Mouse (Mus musculus) brain, embryonic 14.5 days (tissue): Measurements from ENCODE around the gene Gm11146.

Source experiments
- CTCF ChIP-seq: fragments of 200-500 bp; IDR thresholded peaks from 2 replicates; pipeline ENCODE4 v1.5.1; 2012; ENCODE audit warnings: inconsistent platforms, mild to moderate bottlenecking, moderate library complexity, borderline replicate concordance; ENCODE audit not compliant: insufficient read depth, insufficient read length; ENCODE audit errors: extremely low read depth
- POLR2A ChIP-seq: fragments of 200-500 bp; IDR thresholded peaks from 2 replicates; pipeline ENCODE4 v1.6.1; 2012; ENCODE audit warnings: mild to moderate bottlenecking, inconsistent platforms, borderline replicate concordance; ENCODE audit not compliant: poor library complexity, insufficient read depth, insufficient read length, severe bottlenecking; ENCODE audit errors: extremely low read depth

GRCm38 (mm10) chr16:77569457-77569856, 32.4 kb downstream of the Gm11146 start:
- TF ChIP-seq CTCF (no peak), POLR2A (no peak)
